14 mouse cellular contexts compared by ENCODE assay signal in the genomic region with DNA sequence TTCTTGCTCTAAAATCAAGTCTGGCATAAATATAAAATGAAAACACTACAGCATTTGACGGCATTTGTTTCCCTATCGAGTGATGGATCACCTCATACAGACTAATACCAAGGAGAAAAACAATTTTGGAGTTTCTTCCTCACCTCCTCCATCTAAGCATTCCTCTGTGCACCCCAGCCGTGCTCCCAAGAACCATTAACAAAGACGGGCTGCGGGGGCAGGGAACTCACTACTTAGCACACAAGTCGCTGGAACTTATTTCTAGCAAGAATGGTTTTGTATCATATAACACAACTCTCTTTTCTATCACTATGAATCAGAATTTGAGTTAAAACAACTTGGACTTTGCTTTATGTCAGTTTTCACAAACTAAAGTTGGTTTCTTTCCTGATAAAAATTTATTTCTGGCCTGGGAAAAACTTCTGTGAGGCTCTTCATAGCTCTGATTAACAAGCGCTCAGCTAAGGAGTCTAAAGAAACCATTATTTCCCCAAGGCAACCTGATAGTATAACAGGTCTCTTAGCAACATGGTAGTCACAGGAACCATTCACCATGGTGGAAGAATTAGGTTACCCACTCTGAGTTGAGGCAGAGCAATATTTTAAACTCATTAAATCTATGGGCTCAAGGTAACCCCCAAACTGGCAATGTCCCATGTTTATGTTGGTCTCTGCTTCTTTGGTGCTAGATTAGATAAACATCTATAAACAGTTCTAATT.
DNase-seq lines count a peak whose midpoint lies in the region; ATAC-seq and TF ChIP-seq lines count a peak whose summit lies in the region.
"Had no signal": no experiment of that assay in that cellular context is flagged by ENCODE, and none has a peak within 500 bp of the region (broad histone marks: within the 10 kb centered on the region; RNA-seq: fewer than 3 reads in every experiment).

No protein-coding gene starts in this region.

- H3K4me2 ChIP-seq in kidney, embryonic 15.5 days = no peak overlapping the region
- H3K4me2 ChIP-seq in hindbrain, embryonic 15.5 days = no peak overlapping the region
- H3K4me2 ChIP-seq in midbrain, embryonic 16.5 days (ENCODE audit: low read length) = no peak overlapping the region
- H3K4me2 ChIP-seq: liver, embryonic 13.5 days had no signal

- no peaks in the 10 kb centered on the region for H3K36me3 ChIP-seq in kidney, embryonic 15.5 days
- no peaks in the 10 kb centered on the region for H3K36me3 ChIP-seq in kidney, adult 2 months (ENCODE audit: control insufficient read depth, insufficient read depth, low read length)
- no peaks in the 10 kb centered on the region for H3K36me3 ChIP-seq in embryonic facial prominence, embryonic 10.5 days (replicated peaks)
- no peaks in the 10 kb centered on the region for H3K36me3 ChIP-seq in hindbrain, embryonic 15.5 days
- no peaks in the 10 kb centered on the region for H3K36me3 ChIP-seq in midbrain, embryonic 16.5 days (ENCODE audit: control insufficient read depth, insufficient read depth, low read length)
- H3K36me3 ChIP-seq: liver, embryonic 13.5 days had no signal

- H3K4me3 ChIP-seq in kidney, embryonic 15.5 days (replicated peaks) = no peak overlapping the region
- H3K4me3 ChIP-seq in kidney, adult 2 months (ENCODE audit: insufficient read depth, low read depth, low read length) = no peak overlapping the region
- H3K4me3 ChIP-seq in embryonic facial prominence, embryonic 10.5 days = no peak overlapping the region
- H3K4me3 ChIP-seq in hindbrain, embryonic 15.5 days = no peak overlapping the region
- no peak overlapping the region for H3K4me3 ChIP-seq in midbrain, embryonic 16.5 days (ENCODE audit: low read depth, low read length)
- H3K4me3 ChIP-seq: gastrocnemius, adult 2 months; liver, embryonic 13.5 days had no signal

- H3K27ac ChIP-seq in kidney, embryonic 15.5 days = peak overlapping the region; percentile 19; the same call in 1 of the 2 replicates
- no peak overlapping the region for H3K27ac ChIP-seq in kidney, adult 2 months (ENCODE audit: insufficient read depth, low read depth, low read length)
- H3K27ac ChIP-seq in embryonic facial prominence, embryonic 10.5 days (replicated peaks) = 0 out of 2 replicates have a peak overlapping the region, but pooled peaks have one; percentile 45
- H3K27ac ChIP-seq in hindbrain, embryonic 15.5 days (replicated peaks) = peak overlapping the region; percentile 65
- peak overlapping the region; percentile 19; the same call in 1 of the 2 replicates for H3K27ac ChIP-seq in midbrain, embryonic 16.5 days (ENCODE audit: low read length)
- H3K27ac ChIP-seq: gastrocnemius, adult 2 months; liver, embryonic 13.5 days had no signal

- no peak for TF ChIP-seq POLR2A in kidney, adult 2 months (IDR thresholded peaks at IDR 0.05; ENCODE audit: low read depth, low read length)

- no peak for TF ChIP-seq CTCF in kidney, adult 2 months (conservative IDR thresholded peaks at IDR 0.05; ENCODE audit: insufficient read depth, insufficient read length, low read depth, low read length)

- no peaks in the 10 kb centered on the region for H3K9me3 ChIP-seq in kidney, embryonic 15.5 days (replicated peaks)
- H3K9me3 ChIP-seq in embryonic facial prominence, embryonic 10.5 days = no peaks in the 10 kb centered on the region
- H3K9me3 ChIP-seq in hindbrain, embryonic 15.5 days = no peaks in the 10 kb centered on the region
- no peaks in the 10 kb centered on the region for H3K9me3 ChIP-seq in midbrain, embryonic 16.5 days (replicated peaks; ENCODE audit: control insufficient read depth, low read length, poor library complexity, severe bottlenecking)
- H3K9me3 ChIP-seq: liver, embryonic 13.5 days had no signal

- 44% methylated on average over 7 of the region's 7 CpGs for WGBS in kidney, embryonic 15.5 days
- 59% methylated on average over 7 of the region's 7 CpGs for WGBS in kidney, adult 2 months
- WGBS in embryonic facial prominence, embryonic 10.5 days = 46% methylated on average over 7 of the region's 7 CpGs
- 22% methylated on average over 7 of the region's 7 CpGs for WGBS in hindbrain, embryonic 15.5 days
- WGBS in midbrain, embryonic 16.5 days = 32% methylated on average over 7 of the region's 7 CpGs

- DNase-seq in kidney, adult 2 months = no peak
- DNase-seq in embryonic facial prominence, embryonic 10.5 days (ENCODE audit: low spot score) = no peak
- DNase-seq in right cerebral cortex, adult 18-20 months = no peak
- DNase-seq in testis, postnatal 14 days (ENCODE audit: low spot score) = no peak
- no peak for DNase-seq in frontal cortex, adult 2 months (ENCODE audit: extremely low spot score in 1 of 2, low spot score in 1 of 2)
- DNase-seq: cerebellum, adult 11 months; gastrocnemius, adult 2 months; heart, postnatal 36 days; kidney, adult 18-20 months; liver, embryonic 13.5 days; lung, postnatal 10 days had no signal

- H3K9ac ChIP-seq in kidney, embryonic 15.5 days = no peak overlapping the region
- H3K9ac ChIP-seq in hindbrain, embryonic 15.5 days = no peak overlapping the region
- H3K9ac ChIP-seq in midbrain, embryonic 16.5 days (ENCODE audit: low read depth, low read length) = no peak overlapping the region
- H3K9ac ChIP-seq: liver, embryonic 13.5 days had no signal

- H3K4me1 ChIP-seq in kidney, embryonic 15.5 days = peaks cover 40% of the 10 kb centered on the region
- peaks cover 17% of the 10 kb centered on the region for H3K4me1 ChIP-seq in kidney, adult 2 months (ENCODE audit: control insufficient read depth, insufficient read depth, low read length)
- peaks cover 43% of the 10 kb centered on the region for H3K4me1 ChIP-seq in embryonic facial prominence, embryonic 10.5 days
- peaks cover 20% of the 10 kb centered on the region for H3K4me1 ChIP-seq in hindbrain, embryonic 15.5 days (replicated peaks)
- peaks cover 24% of the 10 kb centered on the region for H3K4me1 ChIP-seq in midbrain, embryonic 16.5 days (ENCODE audit: control insufficient read depth, insufficient read depth, low read length)

- ATAC-seq in kidney, embryonic 15.5 days (replicated peaks; ENCODE audit: low FRiP score) = no peak
- ATAC-seq in hindbrain, embryonic 15.5 days (ENCODE audit: low FRiP score, low read depth) = no peak
- no peak for ATAC-seq in midbrain, embryonic 16.5 days

- H3K27me3 ChIP-seq in kidney, embryonic 15.5 days = no peaks in the 10 kb centered on the region
- no peaks in the 10 kb centered on the region for H3K27me3 ChIP-seq in kidney, adult 2 months (replicated peaks; ENCODE audit: control insufficient read depth, insufficient read depth, low read length)
- H3K27me3 ChIP-seq in embryonic facial prominence, embryonic 10.5 days (replicated peaks; ENCODE audit: low read depth, poor library complexity, severe bottlenecking) = no peaks in the 10 kb centered on the region
- no peaks in the 10 kb centered on the region for H3K27me3 ChIP-seq in hindbrain, embryonic 15.5 days
- no peaks in the 10 kb centered on the region for H3K27me3 ChIP-seq in midbrain, embryonic 16.5 days (ENCODE audit: control insufficient read depth, insufficient read depth, low read depth, low read length)
- H3K27me3 ChIP-seq: liver, embryonic 13.5 days had no signal
